Mouse (Mus musculus): ENCODE results near the gene Mcm6. TPM values are rescaled to one million over a fixed set of nuclear protein-coding genes. Genes with fewer than 3 reads are reported as not detected.

The Mcm6 gene
- polyA plus RNA-seq, 1 experiment from 2014 or later, result 131 TPM

DNA sequence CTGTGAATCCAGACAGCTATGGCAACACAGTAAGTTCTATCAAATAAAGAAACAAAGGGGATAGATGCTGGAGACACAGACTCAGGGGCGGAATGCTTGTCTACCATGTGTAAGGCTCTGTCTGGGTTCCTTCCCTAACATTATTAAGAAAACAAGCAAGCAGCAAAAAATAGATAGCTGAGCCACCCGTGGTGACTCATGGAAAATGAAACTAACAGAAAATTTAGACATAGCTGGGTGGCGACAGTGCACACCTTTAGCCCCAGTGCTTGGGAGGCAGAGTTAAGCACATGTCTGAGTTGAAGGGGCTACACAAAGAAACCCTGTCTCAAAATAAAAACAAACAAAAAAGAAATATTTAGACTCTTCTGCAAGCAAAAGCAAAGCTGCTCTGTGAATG lies 2.0 kb downstream of the Mcm6 start:
- Histone ChIP-seq H3K4me3 (ENCODE audit: low read depth, low read length) (no peak overlapping the region), H3K9ac (ENCODE audit: low read length) (no peak overlapping the region), H3K36me3 (ENCODE audit: control insufficient read depth, insufficient read depth, low read length) (peaks cover 36% of the 10 kb centered on the region), H3K27ac (ENCODE audit: low read depth, low read length) (no peak overlapping the region), H3K9me3 (replicated peaks; ENCODE audit: control insufficient read depth, low read length) (no peaks in the 10 kb centered on the region), H3K27me3 (replicated peaks; ENCODE audit: control insufficient read depth, insufficient read depth, low read length) (no peaks in the 10 kb centered on the region), H3K4me2 (ENCODE audit: low read length) (peak overlapping the region; percentile 59), H3K4me1 (ENCODE audit: control insufficient read depth, insufficient read depth, low read length) (peaks cover 6% of the 10 kb centered on the region; the same call in 1 of the 2 replicates)
- DNase-seq (ENCODE audit: low spot score) (no peak), ATAC-seq (no peak)
- WGBS, result 60% methylated on average over 3 of the region's 3 CpGs

DNA sequence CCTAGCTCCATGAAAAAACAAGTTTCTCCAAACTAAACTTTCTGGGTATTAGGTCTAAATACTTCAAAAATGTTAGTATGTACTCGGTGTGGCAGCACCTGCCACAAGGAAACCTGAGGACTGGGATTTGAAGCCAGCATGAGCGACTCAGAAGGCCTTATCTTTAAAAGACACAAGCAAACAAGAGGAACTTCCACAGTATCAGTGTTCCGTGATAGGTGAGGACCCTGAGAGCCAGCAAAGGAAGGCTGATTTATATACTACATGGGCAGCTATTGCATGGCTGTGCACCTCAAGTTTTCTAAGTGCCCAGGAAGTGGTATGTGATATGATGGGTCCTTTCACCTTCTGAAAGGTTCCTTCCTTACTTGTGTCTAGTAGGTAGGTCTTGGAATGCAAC lies 6.4 kb downstream of the Mcm6 start:
- H3K9me3 ChIP-seq (replicated peaks; ENCODE audit: control insufficient read depth, low read length), result no peaks in the 10 kb centered on the region
- H3K9ac ChIP-seq (ENCODE audit: low read length), result no peak overlapping the region
- no peak for DNase-seq (ENCODE audit: low spot score)
- no peak overlapping the region for H3K27ac ChIP-seq (ENCODE audit: low read depth, low read length)
- no peak overlapping the region for H3K4me2 ChIP-seq (ENCODE audit: low read length)
- no peak overlapping the region for H3K4me3 ChIP-seq (ENCODE audit: low read depth, low read length)
- 87% methylated on average over 3 of the region's 3 CpGs for WGBS
- ATAC-seq, result no peak
- H3K27me3 ChIP-seq (replicated peaks; ENCODE audit: control insufficient read depth, insufficient read depth, low read length), result no peaks in the 10 kb centered on the region
- peaks cover 59% of the 10 kb centered on the region for H3K36me3 ChIP-seq (ENCODE audit: control insufficient read depth, insufficient read depth, low read length)
- peaks cover 4% of the 10 kb centered on the region; the same call in 1 of the 2 replicates for H3K4me1 ChIP-seq (ENCODE audit: control insufficient read depth, insufficient read depth, low read length)

GRCm38 (mm10) chr1:128344232-128344631 lies 15.2 kb downstream of the Mcm6 start:
- DNase-seq (ENCODE audit: low spot score) (peak; percentile 21), ATAC-seq (peak; percentile 67; the same call in 1 of the 2 replicates)
- Histone ChIP-seq H3K4me2 (ENCODE audit: low read length) (no peak overlapping the region), H3K27ac (ENCODE audit: low read depth, low read length) (no peak overlapping the region), H3K27me3 (replicated peaks; ENCODE audit: control insufficient read depth, insufficient read depth, low read length) (no peaks in the 10 kb centered on the region), H3K36me3 (ENCODE audit: control insufficient read depth, insufficient read depth, low read length) (peaks cover 64% of the 10 kb centered on the region), H3K4me3 (ENCODE audit: low read depth, low read length) (no peak overlapping the region), H3K4me1 (ENCODE audit: control insufficient read depth, insufficient read depth, low read length) (no peaks in the 10 kb centered on the region), H3K9ac (ENCODE audit: low read length) (no peak overlapping the region), H3K9me3 (replicated peaks; ENCODE audit: control insufficient read depth, low read length) (no peaks in the 10 kb centered on the region)
- 19% methylated on average over 10 of the region's 10 CpGs for WGBS

GRCm38 (mm10) chr1:128337708-128338320 lies 21.6 kb downstream of the Mcm6 start:
- no peaks in the 10 kb centered on the region for H3K9me3 ChIP-seq (replicated peaks; ENCODE audit: control insufficient read depth, low read length)
- no peak overlapping the region for H3K9ac ChIP-seq (ENCODE audit: low read length)
- ATAC-seq (no peak), DNase-seq (ENCODE audit: low spot score) (no peak)
- 92% methylated on average over 13 of the region's 13 CpGs for WGBS
- H3K27ac ChIP-seq (ENCODE audit: low read depth, low read length), result no peak overlapping the region
- no peaks in the 10 kb centered on the region for H3K4me1 ChIP-seq (ENCODE audit: control insufficient read depth, insufficient read depth, low read length)
- peaks cover 74% of the 10 kb centered on the region for H3K36me3 ChIP-seq (ENCODE audit: control insufficient read depth, insufficient read depth, low read length)
- H3K4me2 ChIP-seq (ENCODE audit: low read length), result no peak overlapping the region
- H3K4me3 ChIP-seq (ENCODE audit: low read depth, low read length), result no peak overlapping the region
- no peaks in the 10 kb centered on the region for H3K27me3 ChIP-seq (replicated peaks; ENCODE audit: control insufficient read depth, insufficient read depth, low read length)

DNA sequence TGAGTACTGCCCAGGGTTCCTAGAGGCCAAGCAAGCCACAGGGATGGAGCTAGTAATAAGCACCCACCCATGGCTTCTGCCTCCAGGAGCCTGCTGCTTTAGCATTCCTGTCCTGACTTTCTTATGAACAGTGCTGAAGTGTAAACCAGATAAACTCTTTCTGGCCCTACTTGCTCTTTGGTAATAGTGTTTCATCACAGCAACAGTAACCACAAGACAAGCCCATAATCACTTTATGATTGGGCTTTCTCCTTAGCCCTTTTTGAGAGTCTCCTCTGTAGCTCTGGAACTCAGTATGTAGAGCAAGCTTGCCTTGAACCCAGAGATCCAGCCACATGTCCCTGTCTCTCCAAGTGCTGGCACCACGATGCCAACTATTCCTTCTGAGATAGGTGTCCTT lies 29.2 kb downstream of the Mcm6 start:
- no peak overlapping the region for H3K4me2 ChIP-seq (ENCODE audit: low read length)
- peaks cover 50% of the 10 kb centered on the region for H3K36me3 ChIP-seq (ENCODE audit: control insufficient read depth, insufficient read depth, low read length)
- H3K27me3 ChIP-seq (replicated peaks; ENCODE audit: control insufficient read depth, insufficient read depth, low read length), result no peaks in the 10 kb centered on the region
- H3K4me3 ChIP-seq (ENCODE audit: low read depth, low read length), result no peak overlapping the region
- H3K4me1 ChIP-seq (ENCODE audit: control insufficient read depth, insufficient read depth, low read length), result no peaks in the 10 kb centered on the region
- H3K27ac ChIP-seq (ENCODE audit: low read depth, low read length), result no peak overlapping the region
- no peaks in the 10 kb centered on the region for H3K9me3 ChIP-seq (replicated peaks; ENCODE audit: control insufficient read depth, low read length)
- no peak for DNase-seq (ENCODE audit: low spot score)
- WGBS, result 100% methylated on average over 1 of the region's 1 CpGs
- no peak for ATAC-seq
- no peak overlapping the region for H3K9ac ChIP-seq (ENCODE audit: low read length)

- ATAC-seq (no peak), DNase-seq (ENCODE audit: low spot score) (no peak)
- H3K9ac ChIP-seq (ENCODE audit: low read length), result no peak within 1 kb of the TSS
- H3K9me3 ChIP-seq (replicated peaks; ENCODE audit: control insufficient read depth, low read length), result no peaks in the 10 kb centered on the region
- H3K36me3 ChIP-seq (ENCODE audit: control insufficient read depth, insufficient read depth, low read length), result peaks cover 30% of the 10 kb centered on the region
- H3K4me1 ChIP-seq (ENCODE audit: control insufficient read depth, insufficient read depth, low read length), result no peaks in the 10 kb centered on the region
- H3K4me3 ChIP-seq (ENCODE audit: low read depth, low read length), result no peak within 1 kb of the TSS
- H3K27ac ChIP-seq (ENCODE audit: low read depth, low read length), result no peak within 1 kb of the TSS
- H3K27me3 ChIP-seq (replicated peaks; ENCODE audit: control insufficient read depth, insufficient read depth, low read length), result no peaks in the 10 kb centered on the region
- WGBS, result 73% methylated on average over 3 of the region's 3 CpGs
- H3K4me2 ChIP-seq (ENCODE audit: low read length), result no peak within 1 kb of the TSS
Observed at GRCm38 (mm10) chr1:128328218-128328617, 31.2 kb downstream of the Mcm6 start, which contains the start of gene Lct. Gene Lct (minus strand): TSS chr1:128328318.

GRCm38 (mm10) chr1:128327165-128327564 lies 32.3 kb downstream of the Mcm6 start:
- Histone ChIP-seq H3K36me3 (ENCODE audit: control insufficient read depth, insufficient read depth, low read length) (peaks cover 19% of the 10 kb centered on the region), H3K4me3 (ENCODE audit: low read depth, low read length) (no peak overlapping the region), H3K9me3 (replicated peaks; ENCODE audit: control insufficient read depth, low read length) (no peaks in the 10 kb centered on the region), H3K27ac (ENCODE audit: low read depth, low read length) (no peak overlapping the region), H3K4me2 (ENCODE audit: low read length) (no peak overlapping the region), H3K9ac (ENCODE audit: low read length) (no peak overlapping the region), H3K27me3 (replicated peaks; ENCODE audit: control insufficient read depth, insufficient read depth, low read length) (no peaks in the 10 kb centered on the region), H3K4me1 (ENCODE audit: control insufficient read depth, insufficient read depth, low read length) (no peaks in the 10 kb centered on the region)
- DNase-seq (ENCODE audit: low spot score), result no peak
- no peak for ATAC-seq
- 87% methylated on average over 1 of the region's 1 CpGs for WGBS

- Histone ChIP-seq H3K27ac (ENCODE audit: low read depth, low read length) (no peak overlapping the region), H3K36me3 (ENCODE audit: control insufficient read depth, insufficient read depth, low read length) (0 out of 2 replicates have a peak, but pooled peaks cover 8% of the 10 kb centered on the region), H3K27me3 (replicated peaks; ENCODE audit: control insufficient read depth, insufficient read depth, low read length) (no peaks in the 10 kb centered on the region), H3K4me3 (ENCODE audit: low read depth, low read length) (no peak overlapping the region), H3K4me1 (ENCODE audit: control insufficient read depth, insufficient read depth, low read length) (no peaks in the 10 kb centered on the region), H3K4me2 (ENCODE audit: low read length) (no peak overlapping the region), H3K9ac (ENCODE audit: low read length) (no peak overlapping the region), H3K9me3 (replicated peaks; ENCODE audit: control insufficient read depth, low read length) (no peaks in the 10 kb centered on the region)
- ATAC-seq (no peak), DNase-seq (ENCODE audit: low spot score) (peak; percentile 52)
- WGBS, result 93% methylated on average over 2 of the region's 2 CpGs
Observed at GRCm38 (mm10) chr1:128324776-128325175, 34.7 kb downstream of the Mcm6 start.

DNA sequence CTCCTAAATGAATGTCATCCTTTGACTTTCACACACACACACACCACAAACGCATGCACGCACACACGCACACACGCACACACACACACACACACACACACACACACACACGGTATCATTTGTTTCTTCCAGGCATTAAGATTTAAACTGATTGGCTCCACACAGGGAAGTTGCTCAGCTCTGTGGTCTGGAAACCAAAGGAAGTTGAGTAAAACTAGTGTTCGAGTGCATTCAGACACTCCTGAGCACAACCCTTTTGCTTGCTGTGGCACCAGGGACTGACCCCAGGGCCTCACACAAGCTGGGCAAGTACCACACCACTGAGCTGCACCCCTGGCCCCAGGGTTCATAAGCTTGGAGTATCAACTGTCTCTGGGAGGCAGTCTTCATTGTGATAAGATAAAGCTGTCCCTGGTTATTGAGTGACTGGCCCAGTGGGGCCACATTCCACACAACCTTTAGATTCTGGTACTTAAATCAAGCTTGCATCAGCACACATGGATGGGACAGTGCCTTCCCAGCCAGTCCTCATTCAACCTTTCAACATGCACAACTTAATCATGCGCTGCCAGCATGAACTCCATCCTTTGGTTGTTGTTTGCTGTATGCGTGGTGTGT lies 36.3 kb downstream of the Mcm6 start:
- no peak for ATAC-seq
- H3K36me3 ChIP-seq (ENCODE audit: control insufficient read depth, insufficient read depth, low read length), result 0 out of 2 replicates have a peak, but pooled peaks cover 8% of the 10 kb centered on the region

More for the DNA sequence above, 36.3 kb downstream of the Mcm6 start:
- no peak overlapping the region for H3K4me3 ChIP-seq (ENCODE audit: low read depth, low read length)
- H3K9ac ChIP-seq (ENCODE audit: low read length), result no peak overlapping the region
- WGBS, result 92% methylated on average over 8 of the region's 8 CpGs
- no peaks in the 10 kb centered on the region for H3K9me3 ChIP-seq (replicated peaks; ENCODE audit: control insufficient read depth, low read length)
- DNase-seq (ENCODE audit: low spot score), result no peak
- H3K4me1 ChIP-seq (ENCODE audit: control insufficient read depth, insufficient read depth, low read length), result no peaks in the 10 kb centered on the region
- no peak overlapping the region for H3K4me2 ChIP-seq (ENCODE audit: low read length)
- H3K27ac ChIP-seq (ENCODE audit: low read depth, low read length), result no peak overlapping the region
- H3K27me3 ChIP-seq (replicated peaks; ENCODE audit: control insufficient read depth, insufficient read depth, low read length), result no peaks in the 10 kb centered on the region
